In genomic region chr2:152411471-152411870, GRCm38 (mm10) we compare ENCODE assay signal across 10 mouse cellular contexts. TPM values are rescaled to one million over a fixed set of nuclear protein-coding genes. Genes with fewer than 3 reads are reported as not detected.
DNase-seq lines count a peak whose midpoint lies in the region; ATAC-seq and TF ChIP-seq lines count a peak whose summit lies in the region.
"Had no signal": no experiment of that assay in that cellular context is flagged by ENCODE, and none has a peak within 500 bp of the region (broad histone marks: within the 10 kb centered on the region; RNA-seq: fewer than 3 reads in every experiment).

No protein-coding gene starts in this region.

- peak overlapping the region; percentile 99 for H3K9ac ChIP-seq in forebrain, embryonic 11.5 days (ENCODE audit: low read length)
- H3K9ac ChIP-seq in intestine, postnatal 0 days (ENCODE audit: low read depth, low read length), result no peak overlapping the region
- peak overlapping the region; percentile 46 for H3K9ac ChIP-seq in neural tube, embryonic 15.5 days (replicated peaks)

- H3K36me3 ChIP-seq in forebrain, embryonic 11.5 days (ENCODE audit: control insufficient read depth, insufficient read depth, low read length), result no peaks in the 10 kb centered on the region
- no peaks in the 10 kb centered on the region for H3K36me3 ChIP-seq in intestine, postnatal 0 days (ENCODE audit: control insufficient read depth, insufficient read depth)
- no peaks in the 10 kb centered on the region; the same call in 1 of the 2 replicates for H3K36me3 ChIP-seq in neural tube, embryonic 15.5 days

- no peak for DNase-seq in left cerebral cortex, adult 2 months (ENCODE audit: extremely low spot score in 1 of 2, low spot score in 2 of 2)
- DNase-seq in left cerebral cortex, postnatal 4 days, result no peak
- DNase-seq in forebrain, embryonic 11.5 days (ENCODE audit: low spot score), result peak; percentile 61
- no peak for DNase-seq in right cerebral cortex, postnatal 25 days
- no peak for DNase-seq in gastrocnemius, postnatal 25 days
- no peak for DNase-seq in ovary, postnatal 10 days (ENCODE audit: low spot score)

- H3K4me2 ChIP-seq in forebrain, embryonic 11.5 days (ENCODE audit: low read depth, low read length, severe bottlenecking), result peak overlapping the region; percentile 89
- H3K4me2 ChIP-seq in intestine, postnatal 0 days (replicated peaks; ENCODE audit: low read depth), result peak overlapping the region; percentile 86
- peak overlapping the region; percentile 91 for H3K4me2 ChIP-seq in neural tube, embryonic 15.5 days

- no peak for TF ChIP-seq CTCF in left cerebral cortex, adult 2 months (IDR thresholded peaks at IDR 0.05)
- TF ChIP-seq CTCF in intestine, postnatal 0 days (IDR thresholded peaks at IDR 0.05; ENCODE audit: low read depth), result no peak

- 2% methylated on average over 7 of the region's 7 CpGs for WGBS in forebrain, embryonic 11.5 days
- 39% methylated on average over 7 of the region's 7 CpGs for WGBS in intestine, postnatal 0 days
- 6% methylated on average over 7 of the region's 7 CpGs for WGBS in neural tube, embryonic 15.5 days

- H3K27ac ChIP-seq in left cerebral cortex, adult 2 months, result peak overlapping the region; percentile 36
- H3K27ac ChIP-seq in forebrain, embryonic 11.5 days (ENCODE audit: low read depth, low read length), result peak overlapping the region; percentile 98
- peak overlapping the region; percentile 78; the same call in 1 of the 2 replicates for H3K27ac ChIP-seq in intestine, postnatal 0 days (ENCODE audit: low read depth, low read length)
- H3K27ac ChIP-seq in neural tube, embryonic 15.5 days (replicated peaks), result peak overlapping the region; percentile 98

- H3K4me3 ChIP-seq in left cerebral cortex, adult 2 months, result no peak overlapping the region
- peak overlapping the region; percentile 95 for H3K4me3 ChIP-seq in forebrain, embryonic 11.5 days (ENCODE audit: low read depth, low read length)
- no peak overlapping the region for H3K4me3 ChIP-seq in intestine, postnatal 0 days (ENCODE audit: low read depth, low read length)
- H3K4me3 ChIP-seq in neural tube, embryonic 15.5 days (replicated peaks), result peak overlapping the region; percentile 86

- intact Hi-C loops in left cerebral cortex, adult 2 months (cut with DNase I), result loop anchor here (2.0 kb wide), 1 partner anchor 15 kb away; no protein-coding TSS in a partner anchor
- intact Hi-C loops in left cerebral cortex, postnatal 4 days (cut with DNase I), result no loop called here

- 0 out of 2 replicates have a peak, but pooled peaks have one; percentile 1 for ATAC-seq in forebrain, embryonic 11.5 days (replicated peaks; ENCODE audit: low FRiP score)
- no peak for ATAC-seq in intestine, postnatal 0 days
- ATAC-seq in neural tube, embryonic 15.5 days (ENCODE audit: low FRiP score), result no peak
- ATAC-seq: activated CD4-positive, CD25-positive, alpha-beta regulatory T cell, adult 4 months had no signal

- no peaks in the 10 kb centered on the region for H3K27me3 ChIP-seq in forebrain, embryonic 11.5 days (ENCODE audit: control insufficient read depth, insufficient read depth, low read length)
- no peaks in the 10 kb centered on the region for H3K27me3 ChIP-seq in intestine, postnatal 0 days (replicated peaks; ENCODE audit: control insufficient read depth, insufficient read depth, low read length)
- no peaks in the 10 kb centered on the region for H3K27me3 ChIP-seq in neural tube, embryonic 15.5 days (replicated peaks)

- peaks cover 22% of the 10 kb centered on the region for H3K4me1 ChIP-seq in forebrain, embryonic 11.5 days (replicated peaks; ENCODE audit: control insufficient read depth, insufficient read depth, low read length)
- H3K4me1 ChIP-seq in intestine, postnatal 0 days (replicated peaks; ENCODE audit: control insufficient read depth, insufficient read depth, low read length), result no peaks in the 10 kb centered on the region; the same call in 1 of the 2 replicates
- H3K4me1 ChIP-seq in neural tube, embryonic 15.5 days, result peaks cover 54% of the 10 kb centered on the region

- peaks cover 5% of the 10 kb centered on the region for H3K9me3 ChIP-seq in forebrain, embryonic 11.5 days (ENCODE audit: control insufficient read depth, low read length)
- H3K9me3 ChIP-seq in intestine, postnatal 0 days (ENCODE audit: control insufficient read depth), result no peaks in the 10 kb centered on the region; the same call in 1 of the 2 replicates
- H3K9me3 ChIP-seq in neural tube, embryonic 15.5 days (replicated peaks), result no peaks in the 10 kb centered on the region

RNA-seq across cellular contexts. Expression of gene Zcchc3, which starts 3.4 kb away (rescaled TPM):
- 1 to 10 TPM; 8.5 to 9.9 TPM for total RNA-seq in left cerebral cortex, adult 2 months (2021)
- 10 to 100 TPM; 12.5 to 13.8 TPM for total RNA-seq in left cerebral cortex, postnatal 4 days (2021)
- 59.4 and 63.9 TPM in 2 replicates for polyA plus RNA-seq in forebrain, embryonic 11.5 days (2014; fragmentation: Nextera tagmentation; extraction: Ambion mirVana)
- polyA plus RNA-seq in intestine, postnatal 0 days (2015; fragmentation: Nextera tagmentation; extraction: Ambion mirVana), result 15.7 and 18.1 TPM in 2 replicates
- polyA plus RNA-seq in neural tube, embryonic 15.5 days (2015; fragmentation: Nextera tagmentation; extraction: Ambion mirVana), result 17.5 and 18.7 TPM in 2 replicates
- 1 to 10 TPM; 1.6 TPM for total RNA-seq in gastrocnemius, postnatal 25 days (2021)

RNA-seq across cellular contexts. Expression of gene 6820408C15Rik, which starts 3.9 kb away (rescaled TPM):
- 1 to 10 TPM; 2.4 to 3.0 TPM for total RNA-seq in left cerebral cortex, adult 2 months (2021)
- total RNA-seq in left cerebral cortex, postnatal 4 days (2021), result 1 to 10 TPM; 2.6 to 3.1 TPM
- 0.41 and 0.79 TPM in 2 replicates for polyA plus RNA-seq in forebrain, embryonic 11.5 days (2014; fragmentation: Nextera tagmentation; extraction: Ambion mirVana)
- polyA plus RNA-seq in intestine, postnatal 0 days (2015; fragmentation: Nextera tagmentation; extraction: Ambion mirVana), result 0.34 and 0.37 TPM in 2 replicates
- polyA plus RNA-seq in neural tube, embryonic 15.5 days (2015; fragmentation: Nextera tagmentation; extraction: Ambion mirVana), result 1.2 and 1.5 TPM in 2 replicates
- total RNA-seq in gastrocnemius, postnatal 25 days (2021), result not detected
- polyA plus RNA-seq: activated CD4-positive, CD25-positive, alpha-beta regulatory T cell, adult 4 months had no signal

RNA-seq across cellular contexts. Expression of gene Sox12, which starts 13.6 kb away (rescaled TPM):
- total RNA-seq in left cerebral cortex, adult 2 months (2021), result 10 to 100 TPM; 12.8 to 15.7 TPM
- total RNA-seq in left cerebral cortex, postnatal 4 days (2021), result 100 to 1,000 TPM; 102 to 105 TPM
- polyA plus RNA-seq in forebrain, embryonic 11.5 days (2014; fragmentation: Nextera tagmentation; extraction: Ambion mirVana), result 20.4 and 22.9 TPM in 2 replicates
- 2.8 and 3.1 TPM in 2 replicates for polyA plus RNA-seq in intestine, postnatal 0 days (2015; fragmentation: Nextera tagmentation; extraction: Ambion mirVana)
- 10.1 and 12.1 TPM in 2 replicates for polyA plus RNA-seq in neural tube, embryonic 15.5 days (2015; fragmentation: Nextera tagmentation; extraction: Ambion mirVana)
- 1 to 10 TPM; 1.1 to 1.7 TPM for total RNA-seq in gastrocnemius, postnatal 25 days (2021)

RNA-seq across cellular contexts. Expression of gene Nrsn2, which starts 35.0 kb away (rescaled TPM):
- 10 to 100 TPM; 74.6 to 90.8 TPM for total RNA-seq in left cerebral cortex, adult 2 months (2021)
- 10 to 100 TPM; 18.7 to 27.1 TPM for total RNA-seq in left cerebral cortex, postnatal 4 days (2021)
- polyA plus RNA-seq in forebrain, embryonic 11.5 days (2014; fragmentation: Nextera tagmentation; extraction: Ambion mirVana), result 6.3 and 7.6 TPM in 2 replicates
- 4.1 and 4.7 TPM in 2 replicates for polyA plus RNA-seq in intestine, postnatal 0 days (2015; fragmentation: Nextera tagmentation; extraction: Ambion mirVana)
- 50.9 and 60.3 TPM in 2 replicates for polyA plus RNA-seq in neural tube, embryonic 15.5 days (2015; fragmentation: Nextera tagmentation; extraction: Ambion mirVana)
- not detected for total RNA-seq in gastrocnemius, postnatal 25 days (2021)
- polyA plus RNA-seq: activated CD4-positive, CD25-positive, alpha-beta regulatory T cell, adult 4 months had no signal

RNA-seq across cellular contexts. Expression of gene Defb23, which starts 52.9 kb away (rescaled TPM):
- total RNA-seq in left cerebral cortex, adult 2 months (2021), result not detected
- total RNA-seq in left cerebral cortex, postnatal 4 days (2021), result not detected
- polyA plus RNA-seq in forebrain, embryonic 11.5 days (2014; fragmentation: Nextera tagmentation; extraction: Ambion mirVana), result not detected in 2 replicates
- polyA plus RNA-seq in intestine, postnatal 0 days (2015; fragmentation: Nextera tagmentation; extraction: Ambion mirVana), result not detected in 2 replicates
- polyA plus RNA-seq in neural tube, embryonic 15.5 days (2015; fragmentation: Nextera tagmentation; extraction: Ambion mirVana), result not detected in 2 replicates
- not detected for total RNA-seq in gastrocnemius, postnatal 25 days (2021)
- total RNA-seq: gastrocnemius, postnatal 4 days had no signal
- polyA plus RNA-seq: activated CD4-positive, CD25-positive, alpha-beta regulatory T cell, adult 4 months had no signal

Comparison
In these comparisons a context has a peak if more than half of its experiments do, and no peak if none do; other contexts are left out.
1. RNA of gene Sox12, which starts 13.6 kb away (total RNA-seq): 102 to 105 TPM in left cerebral cortex, postnatal 4 days; 12.8 to 15.7 TPM in left cerebral cortex, adult 2 months and 1.1 to 1.7 TPM in gastrocnemius, postnatal 25 days; every median in the first group is over 4 times any median in the second.
2. H3K27ac ChIP-seq: peak in every context shown above with its lines; median percentile 98 in forebrain, embryonic 11.5 days; 98 in neural tube, embryonic 15.5 days; 78 in intestine, postnatal 0 days; 36 in left cerebral cortex, adult 2 months.
3. H3K4me3 ChIP-seq: peak in forebrain, embryonic 11.5 days (single experiment) and neural tube, embryonic 15.5 days (single experiment); none in left cerebral cortex, adult 2 months (single experiment) and intestine, postnatal 0 days (single experiment).
4. Peak in every context shown above with its lines, with median percentiles within 50 percentile points of each other: H3K4me2 ChIP-seq.